Mouse (Mus musculus) heart, postnatal 36 days (tissue): ENCODE measurements around the gene Stoml2. TPM values are rescaled to one million over a fixed set of nuclear protein-coding genes. Genes with fewer than 3 reads are reported as not detected.

Experiments
- DNase-seq, 2 experiments: peaks; one replicate each; pipeline ENCODE4 v3.0.0; 2021 to 2022
- intact Hi-C: fragments of 180-260 bp; cut with DNase I; formaldehyde crosslinking; loops from one replicate; pipeline ENCODE4 v1.15.1; 2025
- total RNA-seq, 2 experiments: library from RNA; stranded (reverse); gene quantifications; 2 replicates each; pipeline ENCODE4 v1.2.3; 2021

Stoml2 gene
- total RNA-seq, 2 experiments from 2014 or later = 108 to 115 TPM

DNA sequence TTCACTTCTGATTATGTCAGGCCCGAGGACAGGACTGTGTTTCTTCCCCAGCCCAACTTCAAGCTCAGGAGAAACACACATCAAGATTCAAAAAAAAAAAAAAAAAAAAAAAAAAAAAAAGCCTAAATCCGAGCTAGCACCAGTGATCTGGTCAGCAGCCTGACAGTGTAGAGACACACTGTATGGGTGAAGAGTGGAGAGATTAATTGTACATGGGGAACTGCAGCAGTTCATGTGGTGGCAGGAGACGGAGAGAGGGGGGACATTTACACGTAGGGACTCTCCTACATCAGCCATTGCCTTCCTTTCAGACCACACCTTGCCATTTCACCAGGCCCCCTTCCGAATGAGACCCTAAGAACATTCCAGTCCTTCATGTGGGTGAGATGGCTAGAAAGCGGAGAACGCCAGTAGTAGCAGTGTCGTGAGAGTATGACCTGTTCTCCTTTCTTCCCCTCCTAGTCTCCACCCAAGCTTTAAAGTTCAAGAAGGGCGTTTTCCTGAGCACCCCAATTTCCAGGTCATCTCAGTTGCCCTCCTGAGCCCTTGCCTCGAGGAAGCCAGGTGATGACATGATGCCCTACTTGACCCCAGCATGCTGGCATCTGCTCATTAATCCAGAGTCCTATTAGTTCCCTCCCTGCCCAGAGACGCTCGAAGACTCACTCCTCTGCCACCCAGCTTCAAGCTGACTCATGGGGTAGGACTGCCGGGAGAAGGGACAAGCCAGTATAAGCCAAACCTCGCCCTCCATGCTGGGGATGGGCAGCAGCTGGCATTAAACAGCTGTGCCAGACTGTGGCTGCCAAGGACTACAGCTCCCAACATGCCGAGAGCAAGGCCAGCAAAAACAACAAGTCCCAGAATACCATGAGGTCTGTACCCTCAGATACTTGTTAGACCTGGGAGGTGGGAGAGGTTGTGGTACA, 7.3 kb upstream of the Stoml2 start:
- intact Hi-C loops = no loop called here

DNA sequence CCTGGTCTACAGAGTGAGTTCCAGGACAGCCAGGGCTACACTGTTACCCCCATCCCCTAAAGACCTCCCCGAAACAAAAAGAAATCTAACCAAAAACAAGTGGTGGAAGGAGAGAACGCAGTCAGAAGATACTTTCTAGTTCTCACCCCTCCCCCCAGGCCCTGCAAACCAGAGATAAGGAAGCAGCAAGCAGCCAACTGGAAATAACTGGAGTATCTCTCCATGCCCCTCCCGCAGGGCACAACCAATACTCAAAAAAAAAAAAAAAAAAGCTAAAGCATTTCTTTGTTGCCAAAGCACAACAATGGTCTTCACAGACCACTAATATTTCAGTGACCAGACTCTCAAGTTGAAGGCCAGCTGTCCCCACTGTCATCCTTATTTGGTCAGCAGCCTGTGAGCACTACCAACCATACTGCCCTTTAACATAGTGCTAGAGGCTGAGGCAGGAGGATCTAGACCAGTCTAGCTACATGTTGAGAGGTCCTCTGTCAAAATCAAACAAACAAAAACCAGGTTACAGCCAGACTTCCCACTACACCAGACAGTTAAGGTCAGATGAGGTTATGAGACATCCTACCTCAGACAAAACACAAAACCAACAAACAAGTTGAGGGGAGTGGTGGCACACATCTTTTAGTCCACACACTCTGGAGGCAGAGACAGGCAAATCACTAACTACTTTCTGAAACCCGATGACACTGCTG, 6.5 kb upstream of the Stoml2 start:
- no peak for DNase-seq
- intact Hi-C loops = no loop called here

More for the DNA sequence above, 7.3 kb upstream of the Stoml2 start:
- DNase-seq = no peak

DNA sequence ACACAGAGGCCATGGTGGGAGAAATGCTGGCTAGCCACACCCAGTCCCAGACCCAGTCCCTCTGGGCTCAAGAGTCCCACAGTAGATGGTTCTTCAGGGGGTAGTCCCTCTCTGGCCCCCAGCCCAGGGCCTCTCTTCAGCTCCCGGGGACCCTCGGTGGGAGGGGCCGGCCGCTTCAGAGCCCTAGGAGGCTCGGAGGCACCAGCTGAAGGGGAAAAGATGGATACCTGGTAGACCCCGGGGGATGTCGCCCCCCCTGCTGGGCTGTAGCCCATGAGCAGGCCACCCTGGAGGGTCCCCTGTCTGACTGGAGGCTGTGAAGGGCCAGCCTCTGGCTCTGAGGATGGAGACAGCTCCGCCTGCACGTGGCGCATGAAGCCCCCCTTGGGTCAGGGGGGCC, 4.8 kb upstream of the Stoml2 start:
- no peak for DNase-seq
- intact Hi-C loops = no loop called here

DNA sequence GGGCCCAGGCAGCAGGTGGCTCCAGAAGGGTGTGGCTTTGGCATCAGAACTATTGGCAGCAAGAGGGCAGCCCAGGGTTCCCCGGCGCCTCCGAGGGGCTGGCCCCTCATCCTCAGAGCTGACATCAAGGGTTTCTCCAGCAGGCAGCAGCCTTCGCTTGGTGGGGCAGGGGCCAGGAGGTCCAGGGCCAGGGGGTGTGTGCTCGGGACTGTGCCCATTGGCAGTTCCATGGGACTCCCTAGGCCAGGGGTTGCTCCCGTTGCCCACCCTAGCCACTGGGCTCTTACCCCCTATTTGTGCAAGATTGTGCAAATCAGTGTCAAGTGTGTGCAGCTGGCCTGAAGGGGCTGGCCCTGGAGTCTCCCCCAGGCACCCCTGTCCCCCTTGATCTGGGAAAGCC, 4.3 kb upstream of the Stoml2 start:
- intact Hi-C loops = no loop called here
- DNase-seq = no peak

DNA sequence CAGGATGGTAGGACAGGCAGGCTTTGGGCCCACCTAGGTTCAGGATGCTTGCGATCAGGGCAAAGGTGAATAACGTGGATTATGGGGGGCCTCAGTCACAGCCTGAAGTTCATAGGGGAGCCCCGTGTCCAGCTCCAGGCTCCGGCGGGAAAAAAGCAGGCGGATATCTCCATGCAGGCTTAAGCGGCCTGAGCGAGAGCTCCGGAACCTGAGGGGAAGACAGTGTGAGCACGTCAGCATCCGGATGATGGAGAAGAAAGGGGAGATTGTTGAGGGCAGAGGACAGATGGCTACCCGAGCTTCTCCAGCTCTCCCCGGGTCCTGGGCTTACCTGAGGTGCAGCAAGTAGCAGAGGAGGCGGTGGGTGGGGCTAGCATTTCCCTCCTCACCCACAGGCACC, 2.0 kb upstream of the Stoml2 start:
- DNase-seq = no peak
- intact Hi-C loops = no loop called here

DNA sequence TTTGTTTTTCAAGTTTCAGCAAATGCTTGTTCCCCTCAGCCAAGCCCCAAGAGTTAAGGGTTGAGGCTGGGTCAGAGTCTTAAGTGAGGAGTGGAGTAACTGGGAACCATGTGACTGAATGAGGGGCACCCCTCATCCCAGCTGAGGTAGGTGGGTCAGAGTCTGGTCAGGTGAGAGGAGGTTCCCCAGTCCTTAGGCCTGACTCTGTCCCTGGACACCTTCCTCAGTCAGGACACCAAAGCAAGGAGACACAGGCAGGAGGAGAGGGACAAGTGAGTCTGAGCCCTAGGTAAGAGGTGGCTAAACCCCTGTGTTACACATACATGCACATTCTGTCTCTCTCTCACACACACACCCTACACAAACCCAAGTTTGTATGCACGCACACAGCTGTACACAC, 991 bp upstream of the Stoml2 start:
- no peak for DNase-seq
- intact Hi-C loops = no loop called here

DNA sequence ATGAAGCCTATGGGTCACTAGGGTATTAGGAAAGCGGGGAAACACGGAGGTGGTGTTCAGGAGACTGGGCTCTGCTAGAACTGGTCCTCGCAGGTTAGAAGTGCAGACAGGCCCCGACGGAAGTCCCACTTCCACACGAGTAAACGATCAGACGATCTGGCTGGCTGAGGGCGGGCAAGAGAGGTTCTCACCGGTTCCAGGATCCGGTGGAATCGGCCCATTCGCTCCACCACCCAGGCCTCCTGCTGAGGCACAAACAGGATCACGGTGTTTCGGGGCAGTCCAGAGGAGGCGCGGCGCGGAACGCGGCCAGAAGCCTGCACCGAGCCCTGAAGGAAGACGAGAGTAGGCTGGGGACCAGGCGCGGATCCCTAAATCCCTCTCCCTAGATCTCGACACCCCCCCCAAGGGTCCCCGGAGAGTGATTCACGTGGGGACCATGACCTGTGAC, 705 bp downstream of the Stoml2 start:
- no peak for DNase-seq
- intact Hi-C loops = no loop called here

DNA sequence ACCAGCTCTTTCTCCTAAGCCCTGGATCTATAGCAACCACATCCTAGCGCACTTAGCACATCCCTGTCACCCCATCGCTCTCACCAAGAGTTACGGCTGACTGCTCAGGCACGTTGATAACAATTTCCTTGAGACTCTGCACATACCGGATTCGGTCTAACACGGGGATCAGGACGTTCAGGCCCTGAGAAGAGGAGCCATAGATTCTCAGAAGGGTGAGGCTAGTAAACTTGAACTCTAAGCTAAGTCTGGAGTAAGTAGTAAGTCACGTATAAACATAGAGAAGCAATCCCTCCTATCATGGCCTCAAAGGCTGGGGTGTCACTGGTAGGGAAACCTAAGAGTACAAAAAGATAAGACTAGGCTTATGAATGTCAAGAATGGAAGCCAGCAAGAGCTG, 1.2 kb downstream of the Stoml2 start:
- intact Hi-C loops = no loop called here
- no peak for DNase-seq

DNA sequence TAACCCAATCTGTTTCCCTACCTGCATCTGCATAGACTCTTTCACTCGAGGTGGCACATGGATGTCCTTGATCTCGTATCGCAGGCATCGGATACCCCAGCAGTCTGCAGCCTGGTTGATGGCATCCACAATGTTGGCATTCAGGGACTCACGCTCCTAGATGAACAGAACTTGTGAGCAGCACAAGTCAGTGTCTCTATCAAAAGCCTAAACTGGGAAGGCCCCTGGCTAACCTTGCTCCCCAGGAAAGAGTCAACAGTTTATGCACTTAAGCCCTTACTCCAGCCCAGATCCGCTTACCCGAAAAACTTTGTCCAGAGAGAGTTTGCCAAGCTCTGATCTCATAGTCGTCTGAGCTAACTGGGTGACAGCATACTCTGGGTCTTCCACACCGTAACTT, 1.8 kb downstream of the Stoml2 start:
- DNase-seq = no peak
- intact Hi-C loops = no loop called here

DNA sequence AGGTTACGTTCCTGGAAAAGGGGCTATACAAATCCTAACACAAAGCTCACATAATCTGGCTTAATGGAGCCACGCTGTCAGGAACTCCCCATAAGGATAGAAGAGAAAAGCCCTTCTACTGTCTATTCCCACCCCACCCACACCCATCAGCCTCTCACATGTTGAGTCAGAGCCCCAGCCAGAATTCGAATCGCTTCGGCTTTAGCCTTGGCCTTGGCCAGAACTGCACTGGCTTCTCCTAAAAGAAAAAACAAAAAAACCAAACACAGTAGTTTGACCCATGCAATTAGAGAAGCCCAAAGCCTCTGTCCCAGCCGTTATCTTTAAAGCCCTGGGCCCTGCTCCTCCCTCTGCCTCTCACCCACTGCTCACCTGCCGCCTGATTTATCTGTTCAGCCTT, 2.4 kb downstream of the Stoml2 start:
- no peak for DNase-seq
- intact Hi-C loops = no loop called here

DNA sequence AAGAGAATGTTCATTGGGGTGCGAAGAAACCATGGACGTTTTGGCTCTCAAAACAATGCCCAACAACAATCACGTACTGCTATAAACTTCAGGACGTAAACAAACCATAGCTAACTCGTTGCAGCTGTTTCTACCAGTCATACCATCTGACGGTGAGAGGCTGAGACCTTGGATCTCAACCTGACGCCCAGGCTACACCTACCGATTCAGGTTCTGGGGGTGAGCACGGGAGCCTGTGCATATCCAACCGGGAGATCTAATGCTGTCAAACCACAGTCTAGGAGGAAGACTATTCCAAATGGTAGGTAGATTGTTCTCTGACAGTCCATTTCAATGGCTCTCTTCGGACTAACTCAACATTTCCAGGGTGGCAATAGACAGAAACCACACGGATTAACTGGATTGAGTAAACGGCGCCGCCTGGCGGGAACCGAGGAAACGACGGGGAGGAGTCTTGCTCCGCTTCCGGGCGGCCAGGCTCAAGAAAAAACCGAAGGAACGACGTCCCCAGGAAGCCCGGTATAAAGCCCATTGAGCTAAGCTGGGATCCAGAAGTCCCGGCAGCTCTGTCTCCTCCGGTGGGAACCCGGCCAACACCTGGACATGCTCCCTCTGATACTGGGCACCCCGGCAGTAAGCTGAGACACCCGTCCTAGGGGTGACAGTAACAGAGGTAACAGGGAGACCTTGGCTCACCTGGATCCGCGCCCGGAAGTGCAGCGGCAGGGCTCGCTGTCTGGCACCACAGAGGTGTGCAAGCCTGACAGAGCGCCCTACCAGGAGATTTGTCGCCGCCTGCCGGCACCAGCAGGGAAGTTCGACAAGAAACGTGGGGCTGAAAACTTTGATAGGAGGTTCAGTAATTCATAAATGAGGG, 6.2 kb downstream of the Stoml2 start, which contains the start of gene Pigo:
Gene Pigo, minus strand, starts transcription at position 736 of the 877 bp plus-strand sequence.
- intact Hi-C loops = loop anchor here (1.0 kb wide), 1 partner anchor 19 kb away; no protein-coding TSS in a partner anchor
- peak; percentile 92 to 96 for DNase-seq

DNA sequence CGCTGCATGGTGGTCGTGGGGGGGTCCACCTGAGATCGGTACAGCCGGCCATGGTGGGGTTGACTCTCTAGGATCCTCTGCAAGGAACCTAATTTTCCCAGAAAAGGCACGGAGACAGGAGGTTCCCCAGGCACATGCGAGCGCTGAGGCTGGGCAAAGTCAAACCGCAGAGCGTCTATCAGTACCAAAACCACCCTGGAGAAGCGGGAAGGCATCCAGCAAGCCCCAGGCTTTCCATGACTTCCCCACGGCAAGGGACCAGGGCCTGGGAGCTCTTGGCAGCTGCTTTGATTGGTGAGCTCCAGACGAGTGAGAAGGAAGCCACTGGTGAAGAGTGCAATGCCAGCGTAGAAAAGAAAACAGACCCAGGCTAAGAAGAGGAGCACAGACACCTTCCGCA, 6.8 kb downstream of the Stoml2 start:
- no peak for DNase-seq
- intact Hi-C loops = loop anchor here (1.0 kb wide), 1 partner anchor 18 kb away; no protein-coding TSS in a partner anchor

DNA sequence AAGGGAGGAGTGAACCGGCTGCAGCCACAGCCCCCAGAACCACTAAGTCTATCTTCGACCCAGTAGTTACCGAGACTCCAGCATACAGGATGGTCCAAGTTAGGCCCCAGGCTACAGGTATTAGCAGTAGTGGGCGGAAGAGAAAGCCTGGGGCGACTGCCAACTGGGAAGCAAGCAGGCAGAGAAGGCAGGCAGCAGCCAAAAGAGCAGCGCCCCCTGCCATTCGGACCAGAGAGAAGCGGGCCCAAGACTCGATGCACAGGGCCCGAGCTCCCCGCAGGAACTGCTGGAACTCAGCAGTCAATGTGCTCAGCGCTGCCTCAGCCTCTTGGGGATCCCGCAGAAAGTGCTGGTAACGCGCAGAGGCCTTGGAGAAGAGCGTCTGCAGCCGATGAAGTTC, 10.2 kb downstream of the Stoml2 start:
- intact Hi-C loops = no loop called here
- DNase-seq = no peak

DNA sequence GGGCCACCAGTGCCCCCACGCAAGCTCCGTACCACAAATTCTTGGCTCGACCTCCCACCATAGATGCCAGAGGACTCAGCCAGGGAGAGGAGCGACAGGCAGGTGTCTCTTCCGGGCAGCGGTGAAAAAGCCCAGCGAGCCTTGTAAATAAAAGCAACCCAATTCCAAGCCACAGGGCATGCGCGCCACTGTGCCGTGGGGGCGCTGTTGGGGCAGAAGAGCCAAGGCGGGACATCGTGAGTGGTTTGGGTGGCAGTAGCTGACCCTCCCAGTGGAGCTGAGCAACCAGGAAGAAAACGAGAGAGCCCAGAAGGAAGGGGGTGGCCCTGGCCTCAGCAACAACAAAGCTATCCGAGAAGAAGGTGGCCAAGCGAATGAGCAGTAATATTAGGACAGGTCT, 10.6 kb downstream of the Stoml2 start:
- intact Hi-C loops = no loop called here

DNA sequence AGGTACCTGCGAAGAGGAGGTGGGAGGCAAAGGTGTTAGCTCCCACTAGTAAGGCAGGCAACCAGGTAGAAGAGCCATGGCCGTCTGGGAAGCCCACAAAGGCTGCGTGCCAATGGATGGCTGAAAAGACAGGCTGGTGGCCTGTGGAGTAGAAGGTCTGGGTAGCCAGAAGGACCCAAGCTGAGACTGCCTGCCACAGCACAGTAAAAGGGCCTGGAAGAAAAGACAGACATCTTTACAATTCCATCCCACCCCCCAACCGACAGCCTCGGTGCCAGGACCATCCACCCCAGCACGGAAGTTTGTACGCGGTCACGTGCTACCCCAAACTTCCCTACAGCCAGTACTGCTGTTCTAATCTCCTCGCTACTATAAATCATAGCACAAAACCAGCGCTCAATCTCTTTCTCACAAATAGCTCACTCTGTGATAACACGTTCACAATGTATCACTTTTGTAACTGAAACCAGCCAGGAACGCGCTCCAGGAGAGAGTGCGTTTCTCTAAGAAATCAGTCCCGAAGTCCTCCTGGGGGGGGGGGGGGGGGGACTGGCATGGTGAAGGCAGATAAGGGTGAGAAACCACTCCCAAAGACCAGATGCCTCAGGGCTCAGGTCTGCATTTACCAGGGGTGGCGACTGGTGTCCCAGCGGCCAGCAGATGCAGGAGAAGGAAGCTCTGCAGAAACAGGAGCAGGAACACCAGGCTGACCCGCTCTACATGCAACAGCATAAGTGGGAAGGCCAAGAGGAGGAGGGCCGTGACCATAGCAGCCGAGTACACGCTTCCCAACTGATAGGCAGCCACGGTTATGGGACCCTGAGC, 11.7 kb downstream of the Stoml2 start:
- DNase-seq = no peak
- intact Hi-C loops = no loop called here

More for the DNA sequence above, 10.6 kb downstream of the Stoml2 start:
- DNase-seq = no peak

DNA sequence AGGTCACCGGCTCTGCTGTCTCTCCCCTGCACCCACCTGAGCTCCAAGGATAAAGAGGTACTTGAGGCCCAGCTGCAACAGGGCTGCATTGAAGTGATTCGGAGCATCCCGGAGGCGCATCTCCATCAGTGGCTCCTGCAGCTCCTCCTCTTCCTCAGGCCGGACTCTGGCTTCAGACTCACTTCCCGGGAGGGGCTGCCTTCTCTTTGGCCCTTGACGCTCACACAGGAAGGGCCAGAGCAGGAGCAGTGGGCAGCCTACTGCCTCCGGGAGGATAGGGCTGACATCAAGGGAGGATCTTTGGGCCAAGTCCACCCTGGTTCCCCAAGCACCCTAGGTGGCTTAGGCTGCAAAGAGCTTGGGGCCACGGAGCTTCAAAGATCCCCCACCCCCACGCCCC, 12.3 kb downstream of the Stoml2 start:
- DNase-seq = no peak
- intact Hi-C loops = no loop called here

DNA sequence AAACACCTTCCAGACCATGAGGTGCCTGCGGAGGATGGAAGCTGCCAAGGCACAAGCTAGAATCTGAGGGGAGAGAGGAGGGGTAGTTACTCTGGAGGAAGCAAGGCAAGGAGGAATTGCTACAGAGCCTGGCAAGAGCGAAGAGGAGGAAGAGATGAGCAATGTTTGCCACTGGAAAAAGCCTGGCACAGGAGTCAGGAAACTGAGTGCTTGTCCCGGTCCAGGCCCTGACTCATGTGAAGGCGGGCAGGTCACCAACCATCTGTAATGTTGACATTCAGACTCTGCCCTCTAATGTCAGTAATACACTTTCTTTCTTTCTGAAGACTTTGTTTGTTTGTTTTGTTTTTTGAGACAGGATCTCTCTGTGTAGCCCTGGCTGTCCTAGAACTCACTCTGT, 13.4 kb downstream of the Stoml2 start:
- intact Hi-C loops = no loop called here
- no peak for DNase-seq

DNA sequence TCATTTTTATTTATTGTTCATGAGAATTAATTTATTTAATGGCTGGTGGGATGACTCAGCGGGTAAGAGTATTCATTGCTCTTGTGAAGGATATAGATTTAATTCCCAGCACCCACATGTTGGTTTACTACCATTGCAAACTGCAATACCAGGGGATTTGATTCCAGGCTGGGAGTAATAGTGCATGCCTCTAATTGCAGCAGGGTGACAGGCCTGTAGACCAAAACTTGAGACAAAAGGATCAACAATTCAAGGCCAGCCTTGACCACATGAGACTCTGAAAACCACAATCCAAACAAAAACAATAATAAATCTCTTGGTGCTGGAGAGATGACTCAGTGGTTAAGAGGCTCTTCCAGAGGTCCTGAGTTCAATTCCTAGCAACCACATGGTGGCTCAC, 19.4 kb downstream of the Stoml2 start:
- DNase-seq = no peak
- intact Hi-C loops = no loop called here

DNA sequence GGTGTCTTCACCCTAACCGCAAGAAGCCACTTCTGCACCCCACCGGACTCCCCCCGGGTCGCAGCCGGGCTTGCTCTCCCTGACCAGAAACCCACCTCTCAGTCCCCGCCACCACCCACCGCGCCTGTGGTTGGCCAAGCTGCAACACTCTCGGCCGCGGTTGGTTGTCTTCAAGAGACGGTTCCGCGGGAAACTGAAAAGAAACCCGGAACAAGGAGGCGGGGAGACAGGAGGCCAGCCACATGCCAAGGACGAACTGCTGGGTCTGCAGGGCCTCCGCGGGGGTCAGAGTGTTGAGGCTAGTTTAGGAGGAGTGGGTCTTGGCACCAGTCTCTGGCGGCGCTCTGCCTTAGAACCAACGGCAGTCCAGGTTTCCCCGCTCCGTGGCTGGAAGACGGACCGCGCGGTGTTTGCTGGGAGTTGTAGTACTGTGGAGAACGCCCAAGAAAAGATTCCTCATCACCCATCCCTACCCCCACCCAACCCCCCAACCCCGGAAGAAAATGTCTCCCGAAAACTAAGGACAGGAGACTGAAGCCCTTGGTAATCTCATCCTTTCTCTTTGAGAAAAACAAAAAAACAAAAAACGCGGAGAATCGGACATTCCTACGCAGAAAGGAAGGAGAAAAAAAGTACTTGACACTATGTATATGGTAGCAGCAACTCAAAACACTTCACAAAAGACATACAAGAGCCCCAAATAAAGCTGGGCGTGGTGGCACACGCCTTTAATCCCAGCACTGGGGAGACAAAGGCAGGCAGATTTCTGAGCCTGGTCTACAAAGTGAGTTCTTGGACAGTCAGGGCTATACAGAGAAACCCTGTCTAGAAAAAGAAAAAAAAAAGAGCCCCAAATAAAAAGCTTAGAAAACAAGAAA, 21.1 kb downstream of the Stoml2 start, which contains the start of gene Fancg:
Gene Fancg, minus strand, starts transcription at position 346 of the 878 bp plus-strand sequence.
- intact Hi-C loops = no loop called here
- DNase-seq = peak; percentile 79 to 90
